Mouse (Mus musculus) left cerebral cortex, postnatal 10 days (tissue): ENCODE data around the gene Lars2. TPM values are rescaled to one million over a fixed set of nuclear protein-coding genes. Genes with fewer than 3 reads are reported as not detected.
A peak's percentile ranks its signal among the peaks of the same experiment; 100 is the strongest.

Source experiments
- DNase-seq, 2 experiments: peaks; one replicate each; pipeline ENCODE4 v3.0.0; 2021 to 2022; ENCODE audit warnings: low spot score in 2 of 2, mixed read lengths in 1 of 2; ENCODE audit errors: extremely low spot score in 1 of 2
- intact Hi-C: fragments of 180-260 bp; cut with DNase I; formaldehyde crosslinking; loops from one replicate; pipeline ENCODE4 v1.15.1; 2025
- total RNA-seq, 2 experiments: library from RNA; stranded (reverse); gene quantifications; 2 replicates each; pipeline ENCODE4 v1.2.3; 2021

Gene Lars2
- total RNA-seq, 2 experiments from 2014 or later, result 28.5 to 37.5 TPM

GRCm38 (mm10) chr9:123467141-123467620 is 100.5 kb downstream of the Lars2 start:
- intact Hi-C loops, result no loop called here
- peak in 1 of 2 experiments; percentile 53 for DNase-seq

GRCm38 (mm10) chr9:123468406-123469085 is 101.8 kb downstream of the Lars2 start:
- intact Hi-C loops, result no loop called here
- DNase-seq, result no peak

GRCm38 (mm10) chr9:123469087-123469486 is 102.4 kb downstream of the Lars2 start:
- intact Hi-C loops, result no loop called here
- no peak for DNase-seq

GRCm38 (mm10) chr9:123473377-123473776 is 106.7 kb downstream of the Lars2 start:
- DNase-seq, result no peak
- intact Hi-C loops, result no loop called here

GRCm38 (mm10) chr9:123475569-123475968 is 108.8 kb downstream of the Lars2 start:
- intact Hi-C loops, result no loop called here
- no peak for DNase-seq

- peak in 1 of 2 experiments; percentile 61 for DNase-seq
- intact Hi-C loops, result no loop called here
Measured at GRCm38 (mm10) chr9:123478031-123478585, 111.4 kb downstream of the Lars2 start.

GRCm38 (mm10) chr9:123478586-123479195 is 112.0 kb downstream of the Lars2 start, which contains the start of gene Limd1:
Limd1 (plus strand) TSS chr9:123478706.
- intact Hi-C loops, result no loop called here
- peak in 1 of 2 experiments; percentile 78 for DNase-seq

- DNase-seq, result no peak
- intact Hi-C loops, result no loop called here
Measured at GRCm38 (mm10) chr9:123479196-123479669, 112.5 kb downstream of the Lars2 start.

GRCm38 (mm10) chr9:123479876-123480252 is 113.1 kb downstream of the Lars2 start:
- no peak for DNase-seq
- intact Hi-C loops, result no loop called here

- DNase-seq, result no peak
- intact Hi-C loops, result no loop called here
Measured at GRCm38 (mm10) chr9:123480253-123480921, 113.7 kb downstream of the Lars2 start.

- intact Hi-C loops, result no loop called here
- DNase-seq, result no peak
Measured at GRCm38 (mm10) chr9:123481136-123481535, 114.4 kb downstream of the Lars2 start.

- no peak for DNase-seq
- intact Hi-C loops, result no loop called here
Measured at GRCm38 (mm10) chr9:123483598-123483997, 116.9 kb downstream of the Lars2 start.

GRCm38 (mm10) chr9:123484830-123485229 is 118.1 kb downstream of the Lars2 start:
- intact Hi-C loops, result no loop called here
- DNase-seq, result no peak

- intact Hi-C loops, result no loop called here
- DNase-seq, result no peak
Measured at GRCm38 (mm10) chr9:123485561-123485960, 118.8 kb downstream of the Lars2 start.

GRCm38 (mm10) chr9:123486635-123487034 is 119.9 kb downstream of the Lars2 start:
- no peak for DNase-seq
- intact Hi-C loops, result no loop called here

- no peak for DNase-seq
- intact Hi-C loops, result no loop called here
Measured at GRCm38 (mm10) chr9:123489073-123489472, 122.3 kb downstream of the Lars2 start.

GRCm38 (mm10) chr9:123489727-123490343 is 123.1 kb downstream of the Lars2 start:
- no peak for DNase-seq
- intact Hi-C loops, result no loop called here

GRCm38 (mm10) chr9:123490930-123491329 is 124.2 kb downstream of the Lars2 start:
- peak in 1 of 2 experiments; percentile 48 for DNase-seq
- intact Hi-C loops, result no loop called here
